Mouse (Mus musculus): ENCODE measurements at regions not wholly inside any gene's neighbourhood (a gene's known extent, or its start where the extent isn't known, plus 50 kb on each side); places are given as distances from the start of the nearest gene placed in this dataset.

- TF ChIP-seq CTCF (IDR thresholded peaks at IDR 0.05; ENCODE audit: control insufficient read depth, insufficient read depth, insufficient replicate concordance, low read depth, low read length) (no peak), POLR2A (IDR thresholded peaks at IDR 0.05; ENCODE audit: control insufficient read depth, low read depth, low read length) (no peak)
Observed at GRCm38 (mm10) chr12:13810155-13810515, 341.7 kb downstream of the Fam84a start.

Measured in testis, adult 2 months (tissue).